Mouse (Mus musculus): ENCODE results near the gene Gm13275. TPM values are rescaled to one million over a fixed set of nuclear protein-coding genes. Genes with fewer than 3 reads are reported as not detected.
"Not testable (repeated sequence)": the region's sequence is repeated elsewhere in the genome, so short reads cannot be mapped to it uniquely, and the experiment has no call there.

Gm13275 gene
- polyA plus RNA-seq, 1 experiment from 2014 or later: not detected

GRCm38 (mm10) chr4:88805231-88805630, 10.9 kb downstream of the Gm13275 start, which contains the start of gene Gm13288:
TSS of gene Gm13288 (plus strand) at chr4:88805531.
- H3K27ac ChIP-seq (replicated peaks); H3K36me3 ChIP-seq; H3K9ac ChIP-seq; ATAC-seq (ENCODE audit: low FRiP score, low read depth); H3K27me3 ChIP-seq; H3K9me3 ChIP-seq; H3K4me1 ChIP-seq (replicated peaks): not testable (repeated sequence)
- 0 out of 2 replicates have a peak within 1 kb of the TSS, but pooled peaks have one; percentile 24 for H3K4me3 ChIP-seq
- no CpG with 5 or more reads among the region's 8 CpGs for WGBS
- peak within 1 kb of the TSS; percentile 49 for H3K4me2 ChIP-seq

- not testable (repeated sequence) for H3K36me3 ChIP-seq; H3K27me3 ChIP-seq; H3K9me3 ChIP-seq; H3K4me1 ChIP-seq (replicated peaks); ATAC-seq (ENCODE audit: low FRiP score, low read depth); H3K27ac ChIP-seq (replicated peaks); H3K9ac ChIP-seq
- Histone ChIP-seq H3K4me2 (peak overlapping the region; percentile 49), H3K4me3 (0 out of 2 replicates have a peak overlapping the region, but pooled peaks have one; percentile 24)
- 0% methylated on average over 18 of the region's 34 CpGs for WGBS
Measured at GRCm38 (mm10) chr4:88805761-88806160, 11.5 kb downstream of the Gm13275 start.

- H3K4me2 ChIP-seq: no peak within 1 kb of the TSS
- 76% methylated on average over 3 of the region's 3 CpGs for WGBS
Measured at GRCm38 (mm10) chr4:88815928-88816327, 21.6 kb downstream of the Gm13275 start, which contains the start of gene Ifna7. TSS of gene Ifna7 (plus strand) at chr4:88816228.

GRCm38 (mm10) chr4:88819659-88820058, 25.4 kb downstream of the Gm13275 start, which contains the start of gene Ifna11:
TSS of gene Ifna11 (plus strand) at chr4:88819959.
- ATAC-seq (ENCODE audit: low FRiP score, low read depth): no peak
- Histone ChIP-seq H3K27ac (replicated peaks) (no peak within 1 kb of the TSS), H3K9ac (no peak within 1 kb of the TSS), H3K27me3 (no peaks in the 10 kb centered on the region), H3K4me3 (no peak within 1 kb of the TSS), H3K36me3 (no peaks in the 10 kb centered on the region), H3K4me2 (no peak within 1 kb of the TSS), H3K9me3 (no peaks in the 10 kb centered on the region), H3K4me1 (replicated peaks) (no peaks in the 10 kb centered on the region)
- WGBS: 81% methylated on average over 1 of the region's 1 CpGs

More at GRCm38 (mm10) chr4:88815928-88816327, 21.6 kb downstream of the Gm13275 start, which contains the start of gene Ifna7:
- Histone ChIP-seq H3K36me3 (no peaks in the 10 kb centered on the region), H3K27ac (replicated peaks) (no peak within 1 kb of the TSS), H3K9ac (no peak within 1 kb of the TSS), H3K9me3 (no peaks in the 10 kb centered on the region), H3K27me3 (no peaks in the 10 kb centered on the region), H3K4me1 (replicated peaks) (no peaks in the 10 kb centered on the region), H3K4me3 (no peak within 1 kb of the TSS)
- ATAC-seq (ENCODE audit: low FRiP score, low read depth): no peak

GRCm38 (mm10) chr4:88822995-88823394, 28.7 kb downstream of the Gm13275 start:
- no peaks in the 10 kb centered on the region for H3K4me1 ChIP-seq (replicated peaks)
- no peaks in the 10 kb centered on the region for H3K9me3 ChIP-seq
- H3K27ac ChIP-seq (replicated peaks): no peak overlapping the region
- ATAC-seq (ENCODE audit: low FRiP score, low read depth): no peak
- H3K4me2 ChIP-seq: no peak overlapping the region
- H3K27me3 ChIP-seq: no peaks in the 10 kb centered on the region
- no peaks in the 10 kb centered on the region for H3K36me3 ChIP-seq
- no peak overlapping the region for H3K4me3 ChIP-seq
- no peak overlapping the region for H3K9ac ChIP-seq
- WGBS: 25% methylated on average over 4 of the region's 4 CpGs

GRCm38 (mm10) chr4:88827116-88827515, 32.8 kb downstream of the Gm13275 start, which contains the start of gene Ifna6:
TSS of gene Ifna6 (plus strand) at chr4:88827416.
- not testable (repeated sequence) for H3K27me3 ChIP-seq; H3K9ac ChIP-seq; H3K27ac ChIP-seq (replicated peaks); ATAC-seq (ENCODE audit: low FRiP score, low read depth); H3K4me3 ChIP-seq; H3K36me3 ChIP-seq; H3K4me2 ChIP-seq; H3K9me3 ChIP-seq; H3K4me1 ChIP-seq (replicated peaks)

GRCm38 (mm10) chr4:88830523-88830922, 36.2 kb downstream of the Gm13275 start:
- no peak overlapping the region for H3K9ac ChIP-seq
- WGBS: 33% methylated on average over 4 of the region's 4 CpGs
- no peak overlapping the region for H3K4me3 ChIP-seq
- H3K36me3 ChIP-seq: no peaks in the 10 kb centered on the region
- no peak overlapping the region for H3K4me2 ChIP-seq
- no peaks in the 10 kb centered on the region for H3K4me1 ChIP-seq (replicated peaks)
- H3K9me3 ChIP-seq: no peaks in the 10 kb centered on the region
- no peak for ATAC-seq (ENCODE audit: low FRiP score, low read depth)
- H3K27ac ChIP-seq (replicated peaks): no peak overlapping the region
- no peaks in the 10 kb centered on the region for H3K27me3 ChIP-seq

GRCm38 (mm10) chr4:88835225-88835624, 40.9 kb downstream of the Gm13275 start, which contains the start of gene Ifna5:
TSS of gene Ifna5 (plus strand) at chr4:88835525.
- 96% methylated on average over 1 of the region's 1 CpGs for WGBS
- not testable (repeated sequence) for H3K27me3 ChIP-seq; H3K9me3 ChIP-seq; H3K4me2 ChIP-seq; H3K27ac ChIP-seq (replicated peaks); H3K9ac ChIP-seq; ATAC-seq (ENCODE audit: low FRiP score, low read depth); H3K36me3 ChIP-seq; H3K4me3 ChIP-seq; H3K4me1 ChIP-seq (replicated peaks)

GRCm38 (mm10) chr4:88838828-88839227, 44.5 kb downstream of the Gm13275 start:
- no peak overlapping the region for H3K4me2 ChIP-seq
- no peak overlapping the region for H3K4me3 ChIP-seq
- H3K36me3 ChIP-seq: no peaks in the 10 kb centered on the region
- H3K4me1 ChIP-seq (replicated peaks): no peaks in the 10 kb centered on the region
- no peak overlapping the region for H3K9ac ChIP-seq
- 52% methylated on average over 3 of the region's 3 CpGs for WGBS
- no peak for ATAC-seq (ENCODE audit: low FRiP score, low read depth)
- no peaks in the 10 kb centered on the region for H3K9me3 ChIP-seq
- no peak overlapping the region for H3K27ac ChIP-seq (replicated peaks)
- no peaks in the 10 kb centered on the region for H3K27me3 ChIP-seq

GRCm38 (mm10) chr4:88840058-88840457, 45.8 kb downstream of the Gm13275 start:
- Histone ChIP-seq H3K36me3 (no peaks in the 10 kb centered on the region), H3K27ac (replicated peaks) (no peak overlapping the region), H3K4me1 (replicated peaks) (no peaks in the 10 kb centered on the region), H3K27me3 (no peaks in the 10 kb centered on the region), H3K4me2 (no peak overlapping the region), H3K9ac (no peak overlapping the region), H3K9me3 (no peaks in the 10 kb centered on the region), H3K4me3 (no peak overlapping the region)
- no peak for ATAC-seq (ENCODE audit: low FRiP score, low read depth)
- WGBS: 83% methylated on average over 3 of the region's 3 CpGs

- 56% methylated on average over 2 of the region's 2 CpGs for WGBS
- Histone ChIP-seq H3K36me3 (no peaks in the 10 kb centered on the region), H3K9me3 (no peaks in the 10 kb centered on the region), H3K27ac (replicated peaks) (no peak within 1 kb of the TSS), H3K4me3 (no peak within 1 kb of the TSS), H3K9ac (no peak within 1 kb of the TSS), H3K27me3 (no peaks in the 10 kb centered on the region), H3K4me2 (no peak within 1 kb of the TSS), H3K4me1 (replicated peaks) (no peaks in the 10 kb centered on the region)
- no peak for ATAC-seq (ENCODE audit: low FRiP score, low read depth)
Measured at GRCm38 (mm10) chr4:88841438-88841911, 47.2 kb downstream of the Gm13275 start, which contains the start of gene Ifna4. TSS of gene Ifna4 (plus strand) at chr4:88841861.
